ENCODE assay signal across 21 mouse cellular contexts in genomic region chr5:138083936-138084335, GRCm38 (mm10). TPM values are rescaled to one million over a fixed set of nuclear protein-coding genes. Genes with fewer than 3 reads are reported as not detected.
"Had no signal": no experiment of that assay in that cellular context is flagged by ENCODE, and none has a peak within 500 bp of the region (broad histone marks: within the 10 kb centered on the region; RNA-seq: fewer than 3 reads in every experiment).

No protein-coding gene starts in this region.

- H3K9me3 ChIP-seq: limb, embryonic 10.5 days; limb, embryonic 13.5 days; midbrain, embryonic 13.5 days had no signal

- H3K9ac ChIP-seq: limb, embryonic 13.5 days; midbrain, embryonic 13.5 days had no signal

- ATAC-seq: inflammation-experienced regulatory T-cells, adult 6 months; intestine, embryonic 16.5 days had no signal

- H3K27ac ChIP-seq: limb, embryonic 13.5 days; midbrain, embryonic 13.5 days had no signal

- DNase-seq: kidney, postnatal 14 days; layer of hippocampus, adult 9-11 months; lung, adult 18-20 months; lung, postnatal 14 days; lung, postnatal 4 days; thymus, adult 18-20 months; thymus, postnatal 36 days had no signal

- H3K27me3 ChIP-seq: limb, embryonic 13.5 days; midbrain, embryonic 13.5 days had no signal

RNA-seq across cellular contexts. Expression of gene Smok3c, which starts 30.9 kb away (rescaled TPM):
- polyA plus RNA-seq: inflammation-experienced regulatory T-cells, adult 6 months; intestine, embryonic 16.5 days; kidney, embryonic 16.5 days; large intestine, adult 2 months; limb, embryonic 10.5 days; limb, embryonic 13.5 days; lung, embryonic 16.5 days; midbrain, embryonic 13.5 days; midbrain, embryonic 16.5 days; neural tube, embryonic 11.5 days; neural tube, embryonic 14.5 days; small intestine, adult 2 months; spleen, adult 2 months; stomach, embryonic 16.5 days had no signal
